Mouse (Mus musculus) stomach, embryonic 15.5 days (tissue): ENCODE results near the gene Tuba4a. TPM values are rescaled to one million over a fixed set of nuclear protein-coding genes. Genes with fewer than 3 reads are reported as not detected.
"Not testable (repeated sequence)": the region's sequence is repeated elsewhere in the genome, so short reads cannot be mapped to it uniquely, and the experiment has no call there.

Source experiments
- ATAC-seq: fragments of 200-750 bp; cut with Nextera tagmentation; 2 replicates; pipeline ENCODE4 v1.8.0; 2017; ENCODE audit warnings: low read depth, moderate number of reproducible peaks, moderate TSS enrichment; ENCODE audit not compliant: insufficient read depth, low FRiP score
- H3K27ac ChIP-seq: fragments of 300-500 bp; sonication (generic); 2 replicates; pipeline ENCODE4 v1.5.1; 2015; ENCODE audit warnings: mild to moderate bottlenecking, inconsistent platforms
- H3K27me3 ChIP-seq: fragments of 300-500 bp; sonication (generic); replicated peaks from 2 replicates; pipeline ENCODE4 v1.6.1; 2015; ENCODE audit warnings: inconsistent platforms
- H3K36me3 ChIP-seq: fragments of 300-500 bp; sonication (generic); 2 replicates; pipeline ENCODE4 v1.6.1; 2015; ENCODE audit warnings: inconsistent platforms
- H3K4me1 ChIP-seq: fragments of 300-500 bp; sonication (generic); 2 replicates; pipeline ENCODE4 v1.6.1; 2015; ENCODE audit warnings: inconsistent platforms
- H3K4me2 ChIP-seq: fragments of 300-500 bp; sonication (generic); 2 replicates; pipeline ENCODE4 v1.6.1; 2015; ENCODE audit warnings: mild to moderate bottlenecking, inconsistent platforms
- H3K4me3 ChIP-seq: fragments of 300-500 bp; sonication (generic); replicated peaks from 2 replicates; pipeline ENCODE4 v1.5.1; 2015; ENCODE audit warnings: inconsistent platforms
- H3K9ac ChIP-seq: fragments of 300-500 bp; sonication (generic); 2 replicates; pipeline ENCODE4 v1.6.1; 2015; ENCODE audit warnings: inconsistent platforms
- H3K9me3 ChIP-seq: fragments of 300-500 bp; sonication (generic); 2 replicates; pipeline ENCODE4 v1.6.1; 2016; ENCODE audit warnings: inconsistent platforms
- WGBS: fragments of 180-500 bp; shearing (Covaris S2); methylation state at CpG from one replicate; pipeline ENCODE4 v1.1.7; 2015; 5-methylcytosine and 5-hydroxymethylcytosine counted together
- polyA plus RNA-seq: library from polyadenylated mRNA; unstranded; fragments of >200 nt; fragmentation: Nextera tagmentation; extraction: Ambion mirVana; gene quantifications from 2 replicates; pipeline ENCODE4 v1.2.1, GENCODE M21; 2015

Gene Tuba4a
- polyA plus RNA-seq, 1 experiment from 2014 or later: 145 TPM

DNA sequence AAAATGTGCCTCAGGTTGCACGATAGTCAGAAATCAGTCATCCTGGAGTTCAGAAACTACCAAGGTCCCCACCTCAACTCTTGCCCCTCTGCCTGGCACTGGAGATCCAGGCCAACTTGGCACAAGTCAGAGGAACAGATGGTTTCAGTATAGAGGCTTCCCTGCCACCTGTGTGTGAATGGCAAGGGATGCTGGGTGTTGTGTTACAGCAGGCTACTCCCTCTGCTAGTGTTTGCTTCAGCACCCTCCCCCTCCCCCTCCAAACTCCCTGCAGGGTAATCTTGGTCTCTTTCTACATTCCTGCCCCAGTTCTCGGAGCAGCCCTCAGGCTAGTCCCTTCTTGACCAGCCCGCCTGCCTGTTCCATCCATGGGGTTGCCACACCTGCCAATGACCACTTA, 30.8 kb upstream of the Tuba4a start:
- no peak overlapping the region for H3K4me2 ChIP-seq
- no peak overlapping the region for H3K27ac ChIP-seq
- no peak for ATAC-seq
- H3K9ac ChIP-seq: no peak overlapping the region
- H3K4me1 ChIP-seq: peaks cover 13% of the 10 kb centered on the region
- no peaks in the 10 kb centered on the region for H3K9me3 ChIP-seq
- 61% methylated on average over 3 of the region's 3 CpGs for WGBS
- no peaks in the 10 kb centered on the region for H3K36me3 ChIP-seq
- no peaks in the 10 kb centered on the region for H3K27me3 ChIP-seq
- no peak overlapping the region for H3K4me3 ChIP-seq

DNA sequence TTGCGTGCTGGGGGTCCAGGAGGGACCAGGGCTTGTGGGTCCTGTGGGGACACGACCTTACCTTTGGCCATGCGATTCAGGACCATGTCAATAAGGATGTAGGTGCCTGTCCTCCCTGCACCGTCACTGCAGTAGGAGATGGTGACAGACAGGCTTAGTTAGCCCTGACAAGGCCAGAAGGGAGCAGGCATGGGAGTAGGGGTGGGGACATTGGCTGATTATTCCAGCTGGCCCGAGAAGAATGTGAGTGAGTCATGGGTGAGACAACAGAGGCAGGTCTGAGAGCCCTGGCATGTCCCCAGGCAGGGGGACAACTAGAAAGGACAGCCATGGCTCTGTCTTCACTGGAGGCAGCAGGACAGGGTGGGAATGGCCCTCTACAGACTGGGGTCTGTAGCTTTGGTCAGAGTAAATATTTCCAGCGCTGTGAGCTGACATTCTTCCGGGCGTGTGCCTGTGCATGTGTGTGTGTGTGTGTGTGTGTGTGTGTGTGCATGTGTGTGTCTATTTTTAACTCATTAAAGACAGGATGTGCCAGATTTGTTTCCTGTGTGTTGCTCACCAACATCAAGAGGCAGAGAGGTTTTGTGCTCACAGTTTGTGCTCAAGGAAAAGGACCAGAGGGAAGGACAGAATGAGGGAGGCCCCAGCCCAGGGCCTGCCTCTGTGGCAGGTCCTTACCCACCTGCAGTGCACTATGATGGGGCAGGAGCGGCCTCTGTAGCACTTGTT, 28.5 kb upstream of the Tuba4a start:
- WGBS: 40% methylated on average over 9 of the region's 9 CpGs
- H3K9me3 ChIP-seq: no peaks in the 10 kb centered on the region
- no peaks in the 10 kb centered on the region for H3K36me3 ChIP-seq
- H3K4me3 ChIP-seq: no peak overlapping the region
- H3K27me3 ChIP-seq: no peaks in the 10 kb centered on the region
- peak; percentile 72 for ATAC-seq
- H3K4me1 ChIP-seq: peaks cover 13% of the 10 kb centered on the region
- H3K27ac ChIP-seq: peak overlapping the region; percentile 63
- peak overlapping the region; percentile 13; the same call in 1 of the 2 replicates for H3K4me2 ChIP-seq
- H3K9ac ChIP-seq: no peak overlapping the region

DNA sequence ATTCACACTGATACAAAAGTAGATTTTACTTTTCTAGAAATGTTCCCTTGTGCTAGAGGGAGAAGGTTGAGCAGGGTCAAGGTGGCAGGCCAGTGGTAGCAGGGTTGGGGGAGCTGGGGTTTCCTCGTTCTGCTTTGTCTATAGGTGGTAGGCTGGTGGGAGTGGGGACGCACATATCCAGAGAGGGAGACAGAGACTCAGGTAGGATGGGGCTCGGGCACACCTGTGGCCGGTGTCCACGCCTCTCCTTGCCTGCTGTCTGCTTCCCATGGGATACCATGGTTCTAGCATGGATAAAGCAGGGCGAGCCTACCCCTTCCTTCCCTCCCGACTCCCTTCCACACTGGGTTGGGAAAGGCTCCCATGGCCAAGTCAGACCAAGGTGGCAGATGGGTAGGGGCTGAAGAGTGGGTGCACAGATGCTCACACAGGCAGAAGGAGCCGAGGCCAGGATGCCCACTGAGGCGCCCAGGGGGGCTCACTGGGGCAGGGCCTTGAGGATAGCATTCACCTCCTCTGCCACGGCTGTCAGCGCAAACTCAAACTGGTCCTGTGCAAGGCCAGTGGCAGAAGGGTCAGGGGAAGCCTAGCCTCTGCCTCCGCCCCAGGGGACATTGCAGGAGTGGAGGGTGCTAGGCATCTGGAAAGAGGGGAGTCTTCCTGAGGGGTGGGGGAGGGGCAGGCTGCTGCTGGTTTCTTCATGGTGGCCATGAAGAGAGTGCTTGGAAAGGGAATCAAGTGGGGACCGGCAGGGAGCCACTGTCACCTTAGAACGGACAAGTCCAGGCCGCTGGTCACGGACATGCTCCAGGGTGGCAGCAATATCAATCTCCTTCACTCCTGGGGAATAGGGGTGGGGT, 27.6 kb upstream of the Tuba4a start:
- H3K36me3 ChIP-seq: no peaks in the 10 kb centered on the region
- H3K4me2 ChIP-seq: no peak overlapping the region
- no peak overlapping the region for H3K27ac ChIP-seq
- ATAC-seq: no peak
- H3K9me3 ChIP-seq: no peaks in the 10 kb centered on the region
- 77% methylated on average over 16 of the region's 16 CpGs for WGBS
- no peak overlapping the region for H3K9ac ChIP-seq
- no peak overlapping the region for H3K4me3 ChIP-seq
- H3K27me3 ChIP-seq: no peaks in the 10 kb centered on the region
- peaks cover 13% of the 10 kb centered on the region for H3K4me1 ChIP-seq

DNA sequence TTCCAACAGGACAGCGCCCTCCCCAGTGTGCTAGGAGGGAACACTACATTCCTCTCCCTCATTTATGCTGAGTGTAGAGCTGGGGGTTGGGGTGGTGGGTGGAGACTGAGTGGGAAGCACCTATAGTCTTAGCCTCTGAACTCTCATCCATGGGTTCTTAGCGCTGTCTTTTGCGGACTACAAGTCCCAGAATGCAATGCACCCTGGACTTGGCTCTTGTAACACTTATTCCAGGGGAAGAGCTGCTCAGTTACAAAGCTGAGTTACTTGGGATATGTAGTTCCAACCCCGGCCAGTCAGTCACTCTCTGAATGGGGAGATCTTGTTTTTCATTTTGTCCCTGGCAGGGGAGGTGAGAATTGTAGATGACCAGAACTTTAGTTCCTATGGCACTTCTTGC, 25.2 kb upstream of the Tuba4a start:
- WGBS: 31% methylated on average over 4 of the region's 4 CpGs
- Histone ChIP-seq H3K36me3 (no peaks in the 10 kb centered on the region; the same call in 1 of the 2 replicates), H3K9me3 (no peaks in the 10 kb centered on the region), H3K4me1 (peaks cover 13% of the 10 kb centered on the region), H3K9ac (no peak overlapping the region), H3K4me2 (no peak overlapping the region), H3K4me3 (no peak overlapping the region), H3K27ac (no peak overlapping the region), H3K27me3 (no peaks in the 10 kb centered on the region)
- ATAC-seq: peak; percentile 33; the same call in 1 of the 2 replicates

DNA sequence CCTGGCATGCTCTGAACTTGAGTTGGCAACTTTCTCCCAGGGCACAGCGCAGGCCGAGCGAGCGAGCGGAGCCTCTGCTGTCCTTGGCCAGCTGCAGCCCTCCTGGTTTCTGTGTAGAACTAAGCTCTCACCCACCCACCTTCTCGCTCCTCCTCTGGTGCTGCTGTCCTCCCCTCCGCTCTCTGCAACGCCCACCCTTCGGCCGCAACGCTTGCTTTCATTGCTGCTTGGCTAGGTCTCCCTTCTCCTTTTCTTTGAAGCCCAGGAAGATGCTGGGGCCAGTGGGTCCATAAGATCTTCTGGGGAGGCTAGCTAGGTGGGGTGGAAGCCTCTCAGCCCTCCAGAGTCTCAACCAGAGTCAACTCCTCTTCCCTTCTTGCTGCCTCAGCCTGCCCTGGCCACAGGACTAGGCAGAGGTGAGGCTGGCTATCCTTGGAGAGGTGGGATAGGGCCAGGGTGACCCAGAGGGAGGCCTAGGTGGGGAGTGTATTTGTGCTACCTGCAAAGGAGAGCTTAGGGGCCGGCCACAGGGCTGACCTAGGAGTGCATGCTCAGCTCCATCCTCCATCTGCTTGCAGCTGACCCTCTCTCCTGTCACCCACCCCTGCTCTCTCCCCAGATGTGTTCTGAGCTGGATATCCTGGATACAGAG, 24.6 kb upstream of the Tuba4a start:
- Histone ChIP-seq H3K27ac (no peak overlapping the region), H3K9me3 (no peaks in the 10 kb centered on the region), H3K27me3 (no peaks in the 10 kb centered on the region), H3K4me3 (no peak overlapping the region), H3K36me3 (no peaks in the 10 kb centered on the region; the same call in 1 of the 2 replicates), H3K4me1 (peaks cover 13% of the 10 kb centered on the region), H3K4me2 (no peak overlapping the region), H3K9ac (no peak overlapping the region)
- WGBS: 93% methylated on average over 12 of the region's 12 CpGs
- no peak for ATAC-seq

DNA sequence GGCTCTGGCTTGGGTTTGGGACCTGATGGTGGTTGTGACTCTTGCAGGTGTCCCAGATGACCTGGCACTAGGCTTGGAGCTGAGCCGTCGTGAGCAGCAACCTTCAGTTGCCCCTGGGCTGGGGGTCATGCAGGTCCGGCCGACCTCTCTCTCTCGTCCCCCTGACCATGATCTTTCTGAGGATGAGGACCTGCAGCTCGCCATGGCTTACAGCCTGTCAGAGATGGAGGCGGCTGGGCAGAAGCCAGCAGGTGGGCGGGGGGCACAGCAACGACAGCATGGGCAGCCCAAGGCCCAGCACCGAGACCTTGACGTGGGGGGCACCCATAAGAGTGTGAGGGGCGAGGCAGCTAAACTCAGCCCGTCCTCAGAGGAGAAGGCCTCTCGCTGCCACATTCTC, 23.7 kb upstream of the Tuba4a start:
- no peak overlapping the region for H3K9ac ChIP-seq
- no peak overlapping the region for H3K4me3 ChIP-seq
- WGBS: 84% methylated on average over 14 of the region's 14 CpGs
- peaks cover 11% of the 10 kb centered on the region for H3K4me1 ChIP-seq
- H3K27ac ChIP-seq: no peak overlapping the region
- no peaks in the 10 kb centered on the region for H3K27me3 ChIP-seq
- H3K9me3 ChIP-seq: no peaks in the 10 kb centered on the region
- H3K36me3 ChIP-seq: no peaks in the 10 kb centered on the region; the same call in 1 of the 2 replicates
- no peak for ATAC-seq
- H3K4me2 ChIP-seq: no peak overlapping the region

DNA sequence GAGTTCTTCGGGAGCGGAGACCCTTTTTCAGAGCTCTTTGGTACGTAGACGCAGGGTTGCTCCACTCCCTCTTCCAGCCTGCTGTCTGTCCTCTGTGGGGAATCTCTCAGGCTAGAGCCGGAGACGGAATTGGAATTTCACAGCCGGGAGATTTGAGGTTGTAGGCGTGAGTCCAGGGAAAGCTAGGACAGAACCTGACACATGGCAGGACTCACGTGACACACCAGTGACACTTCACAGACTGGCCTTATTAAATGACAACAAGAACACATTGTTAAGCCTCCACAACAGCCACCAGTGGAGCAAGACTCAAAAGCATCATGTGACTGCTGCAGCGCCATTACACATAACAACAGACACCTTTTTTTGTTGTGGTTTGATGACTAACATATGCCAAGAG, 19.9 kb upstream of the Tuba4a start:
- WGBS: 83% methylated on average over 10 of the region's 10 CpGs

DNA sequence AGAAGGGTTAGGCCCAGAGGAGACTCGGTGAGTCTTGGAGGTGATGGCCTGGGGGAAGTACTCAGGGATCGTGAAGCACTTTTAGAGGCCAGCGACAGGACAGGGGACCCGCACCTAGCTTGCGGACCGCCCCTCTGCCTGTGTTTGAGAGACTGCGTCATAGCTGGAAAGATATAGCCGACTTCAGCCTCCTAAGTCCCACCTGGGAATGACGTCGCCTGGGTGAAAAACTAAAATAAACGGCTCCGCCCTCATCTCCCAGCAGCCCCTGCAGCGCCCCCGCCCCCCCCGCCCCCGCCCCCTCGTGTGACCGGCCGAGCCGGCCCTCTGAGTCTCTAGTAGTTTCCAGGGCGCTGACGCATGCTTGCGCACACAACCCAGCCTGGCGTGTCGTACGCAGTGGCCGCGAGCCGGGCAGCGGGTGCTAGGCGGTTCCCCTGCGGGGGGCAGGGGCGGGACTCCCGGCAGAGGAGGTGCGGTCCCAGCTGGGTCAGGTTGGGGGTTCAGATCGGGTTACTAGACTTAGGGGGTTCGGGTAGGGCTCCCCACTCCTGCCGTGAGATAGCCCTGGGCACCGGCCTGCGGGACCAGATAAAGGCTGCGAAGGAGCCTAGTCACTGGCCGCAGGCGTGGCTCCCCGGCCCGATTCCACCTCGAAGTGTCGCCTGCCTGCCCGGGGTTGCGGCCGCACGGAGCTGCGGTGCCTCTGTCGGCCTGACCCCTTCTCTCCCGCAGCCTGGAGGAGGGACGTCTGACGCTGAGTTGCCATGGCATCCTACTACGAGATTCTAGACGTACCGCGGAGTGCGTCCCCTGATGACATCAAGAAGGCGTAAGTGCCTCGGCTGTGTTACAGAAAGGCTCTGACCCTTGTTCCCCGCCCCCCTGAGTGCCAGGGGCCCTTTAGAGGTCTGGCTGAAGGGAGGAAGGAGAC, 16.7 kb upstream of the Tuba4a start, which contains the start of gene Dnajb2:
Gene Dnajb2, plus strand, starts transcription at position 290 of the 934 bp plus-strand sequence.
- H3K27ac ChIP-seq: peak within 1 kb of the TSS; percentile 91
- H3K4me2 ChIP-seq: peak within 1 kb of the TSS; percentile 97
- peaks cover 14% of the 10 kb centered on the region; the same call in 1 of the 2 replicates for H3K4me1 ChIP-seq
- under 1% methylated on average over 63 of the region's 64 CpGs for WGBS
- peak; percentile 94 for ATAC-seq
- H3K36me3 ChIP-seq: no peaks in the 10 kb centered on the region
- peak within 1 kb of the TSS; percentile 65 for H3K9ac ChIP-seq
- H3K27me3 ChIP-seq: no peaks in the 10 kb centered on the region
- H3K9me3 ChIP-seq: no peaks in the 10 kb centered on the region
- H3K4me3 ChIP-seq: peak within 1 kb of the TSS; percentile 72

More for the DNA sequence above, 19.9 kb upstream of the Tuba4a start:
- Histone ChIP-seq H3K9ac (no peak overlapping the region), H3K9me3 (no peaks in the 10 kb centered on the region), H3K4me2 (no peak overlapping the region), H3K4me3 (no peak overlapping the region), H3K27me3 (no peaks in the 10 kb centered on the region), H3K36me3 (no peaks in the 10 kb centered on the region; the same call in 1 of the 2 replicates), H3K27ac (no peak overlapping the region), H3K4me1 (peaks cover 12% of the 10 kb centered on the region; the same call in 1 of the 2 replicates)
- ATAC-seq: no peak

DNA sequence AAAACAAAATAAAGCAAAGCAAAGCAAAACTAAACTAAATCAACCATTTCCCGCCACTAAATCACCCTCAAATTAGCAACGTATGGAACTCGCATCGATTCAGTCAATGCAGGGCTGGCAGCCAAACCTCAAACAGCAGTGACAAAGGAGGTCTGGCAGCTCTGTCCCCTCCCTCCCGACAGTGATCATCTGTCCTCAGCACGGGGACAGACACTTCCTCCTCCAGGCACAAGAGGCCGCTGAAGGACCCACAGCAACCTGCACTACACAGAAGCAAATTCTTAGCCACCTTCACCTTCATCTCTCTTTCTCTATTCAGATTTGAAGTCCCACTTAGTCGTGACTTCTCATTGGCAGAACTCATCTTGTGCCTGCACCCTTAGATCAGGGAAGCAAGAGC, 14.9 kb upstream of the Tuba4a start:
- H3K4me3 ChIP-seq: no peak overlapping the region
- no peaks in the 10 kb centered on the region for H3K27me3 ChIP-seq
- WGBS: 3% methylated on average over 8 of the region's 8 CpGs
- H3K4me1 ChIP-seq: peaks cover 14% of the 10 kb centered on the region; the same call in 1 of the 2 replicates
- H3K9ac ChIP-seq: no peak overlapping the region
- no peak overlapping the region for H3K27ac ChIP-seq
- H3K36me3 ChIP-seq: no peaks in the 10 kb centered on the region
- no peak for ATAC-seq
- peak overlapping the region; percentile 33; the same call in 1 of the 2 replicates for H3K4me2 ChIP-seq
- no peaks in the 10 kb centered on the region for H3K9me3 ChIP-seq

DNA sequence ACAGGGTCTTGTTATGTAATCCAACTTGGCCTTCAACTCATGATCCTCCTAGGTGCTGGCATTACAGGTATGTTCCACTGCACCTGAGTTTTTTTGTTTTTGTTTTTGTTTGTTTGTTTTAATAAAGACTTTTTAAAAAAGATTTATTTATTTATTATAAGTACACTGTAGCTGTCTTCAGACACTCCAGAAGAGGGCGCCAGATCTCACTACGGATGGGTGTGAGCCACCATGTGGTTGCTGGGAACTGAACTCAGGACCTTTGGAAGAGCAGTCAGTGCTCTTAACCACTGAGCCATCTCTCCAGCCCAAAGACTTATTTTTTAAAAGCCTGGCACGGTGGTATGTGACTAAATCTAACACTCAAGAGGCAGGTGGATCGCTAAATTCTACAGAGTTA, 12.8 kb upstream of the Tuba4a start:
- WGBS: 69% methylated on average over 4 of the region's 4 CpGs
- H3K27ac ChIP-seq, H3K4me3 ChIP-seq, H3K9ac ChIP-seq, H3K36me3 ChIP-seq, H3K4me2 ChIP-seq, H3K27me3 ChIP-seq, H3K9me3 ChIP-seq, ATAC-seq: not testable (repeated sequence)
- peaks cover 12% of the 10 kb centered on the region; the same call in 1 of the 2 replicates for H3K4me1 ChIP-seq

DNA sequence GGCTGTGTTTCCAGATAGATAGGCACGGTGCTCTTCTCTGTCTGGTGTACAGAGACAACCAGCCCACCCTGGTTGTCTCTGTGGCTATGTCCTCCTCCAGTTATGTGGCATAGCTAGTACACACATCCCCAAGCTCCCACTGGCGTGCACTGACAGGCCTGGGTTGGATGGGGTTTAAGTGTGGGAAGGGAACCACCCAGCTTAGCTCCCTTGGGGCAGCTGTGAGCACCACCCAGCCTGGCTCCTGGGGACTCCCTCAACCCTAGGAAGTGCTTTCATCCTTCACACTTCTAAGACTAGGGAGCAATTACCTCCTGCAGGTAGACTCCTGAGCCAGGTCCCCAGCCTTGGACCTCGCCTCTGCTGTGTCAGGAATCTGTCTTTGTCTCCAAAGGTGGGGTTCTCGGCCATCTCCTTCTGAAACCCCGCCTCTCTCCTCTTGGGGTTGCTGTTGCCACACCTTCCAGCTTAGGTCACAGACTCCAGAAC, 12.0 kb upstream of the Tuba4a start, which contains the start of gene A630095N17Rik:
Gene A630095N17Rik, minus strand, starts transcription at position 439 of the 489 bp plus-strand sequence.
- Histone ChIP-seq H3K9me3 (no peaks in the 10 kb centered on the region), H3K4me1 (0 out of 2 replicates have a peak, but pooled peaks cover 5% of the 10 kb centered on the region), H3K27me3 (no peaks in the 10 kb centered on the region), H3K4me3 (no peak within 1 kb of the TSS), H3K27ac (0 out of 2 replicates have a peak within 1 kb of the TSS, but pooled peaks have one; percentile 1), H3K36me3 (no peaks in the 10 kb centered on the region), H3K9ac (no peak within 1 kb of the TSS), H3K4me2 (no peak within 1 kb of the TSS)
- no peak for ATAC-seq
- WGBS: 67% methylated on average over 5 of the region's 5 CpGs
